Mouse (Mus musculus): ENCODE results near the gene Gpatch2l.

The Gpatch2l gene

DNA sequence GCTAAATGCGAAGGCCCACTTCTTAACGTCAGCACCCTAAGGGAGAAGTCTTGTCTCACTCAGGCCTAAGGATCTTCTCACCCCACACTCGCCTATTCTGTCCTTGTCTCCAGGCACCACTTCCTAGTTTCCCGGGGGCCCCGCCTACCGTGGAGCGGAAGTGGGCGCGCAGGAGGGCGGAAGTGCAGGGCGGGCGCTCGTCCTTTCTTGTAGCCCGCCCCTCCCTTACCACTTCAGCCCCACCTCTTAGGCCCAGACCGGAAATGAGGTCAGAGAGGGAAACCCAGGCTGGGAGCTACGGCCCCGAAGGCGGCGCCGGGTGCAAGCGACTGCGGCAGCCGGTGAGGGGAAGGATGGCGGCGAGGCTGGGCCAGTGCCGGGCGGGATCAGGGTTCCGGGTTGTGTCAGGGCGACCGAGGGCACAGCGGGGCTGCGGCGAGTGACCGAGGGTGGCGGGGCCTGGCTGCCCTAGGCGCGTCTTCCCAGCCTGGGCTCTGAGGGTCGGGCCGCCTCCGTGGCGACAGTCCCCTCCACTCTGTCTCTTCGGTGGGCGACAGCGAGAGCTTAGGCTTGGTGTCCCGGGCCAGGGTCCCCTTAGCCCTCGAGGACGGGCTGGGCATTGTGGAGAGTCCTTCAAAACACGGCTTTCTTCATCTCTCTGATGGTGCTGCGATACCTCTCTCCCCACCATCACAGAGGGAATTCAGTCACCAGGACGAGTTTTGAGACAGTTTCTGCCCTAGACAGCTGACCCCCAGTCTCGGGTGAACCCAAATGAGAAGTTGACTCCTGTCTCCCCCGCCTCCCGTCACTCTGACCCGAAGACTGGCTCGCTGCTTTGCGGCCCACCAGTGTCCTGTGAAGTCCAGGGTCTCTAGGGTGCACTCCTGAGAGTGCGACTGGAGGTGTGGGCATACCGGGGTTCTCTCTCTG is at the start of gene Gpatch2l:
Gene Gpatch2l, plus strand, starts transcription at position 255 of the 933 bp plus-strand sequence.
- peak; percentile 97 for DNase-seq

DNA sequence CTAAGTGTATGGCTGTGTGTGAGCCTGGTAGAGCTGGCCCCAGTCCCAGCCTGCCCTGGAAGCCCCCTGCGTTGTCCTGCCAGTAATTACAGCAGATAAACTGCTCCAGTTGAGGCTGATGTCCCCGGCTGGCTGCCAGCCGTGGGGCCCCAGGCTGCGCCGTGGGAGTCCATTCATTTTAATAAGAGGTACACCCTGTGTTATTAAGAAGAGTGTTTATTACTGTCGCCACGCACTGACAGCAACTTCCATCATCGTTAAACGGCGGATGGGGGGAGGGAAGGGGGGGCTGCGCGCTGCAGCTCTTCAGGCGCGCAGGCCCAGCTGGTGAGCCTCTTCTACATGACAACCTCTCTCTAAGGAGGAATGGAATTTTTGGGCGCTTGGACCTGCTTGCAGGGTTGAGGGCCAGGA is 49.6 kb upstream of the Gpatch2l start:
- no peak for DNase-seq

DNA sequence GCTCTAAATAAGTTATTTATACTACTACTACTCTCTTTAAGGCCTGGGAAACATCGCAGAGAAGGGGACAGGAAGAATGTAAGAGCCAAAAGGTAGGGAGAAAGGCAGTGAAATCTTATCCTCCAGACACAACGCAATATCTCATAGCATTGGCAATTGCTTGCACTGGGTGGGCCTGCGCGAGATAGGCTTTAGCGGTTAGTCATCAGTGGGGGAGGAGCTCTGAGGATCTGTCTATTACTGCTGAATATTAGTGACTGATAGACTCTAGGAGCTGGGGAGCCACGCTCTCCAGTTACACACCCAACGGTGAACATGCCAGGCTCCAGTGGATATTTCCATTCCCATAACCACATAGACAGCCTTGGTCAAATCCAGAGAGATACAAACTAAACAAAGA is 44.7 kb upstream of the Gpatch2l start:
- DNase-seq: no peak

DNA sequence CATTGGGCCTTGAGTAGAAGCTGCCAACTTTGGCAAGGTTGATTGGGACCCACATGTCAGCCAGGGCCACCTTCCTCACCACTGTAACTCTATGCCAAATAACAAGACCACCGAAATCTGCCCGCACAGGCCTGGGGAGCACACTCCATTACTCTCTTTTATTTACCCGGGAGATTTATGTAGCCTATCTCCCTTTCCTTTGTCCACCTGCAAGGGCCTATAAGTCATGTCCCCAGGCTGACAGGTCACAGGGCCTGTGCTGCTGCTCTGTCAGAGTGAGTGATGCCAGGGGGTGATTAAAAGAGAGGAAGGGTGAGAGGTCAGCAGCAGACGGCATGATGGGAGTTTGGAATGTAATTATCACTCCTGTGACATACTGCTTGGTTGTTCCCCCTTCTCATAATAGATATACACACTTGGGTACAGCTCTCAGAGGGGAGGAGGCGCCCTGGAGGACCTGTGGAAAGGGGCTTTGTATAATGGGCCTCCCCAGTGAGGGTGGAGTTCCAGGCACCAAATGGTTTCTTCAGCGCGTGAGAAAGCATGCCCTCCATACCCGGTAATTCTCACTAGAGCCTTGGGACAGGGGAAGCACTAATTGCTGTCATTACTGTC is 38.1 kb upstream of the Gpatch2l start:
- DNase-seq: no peak

DNA sequence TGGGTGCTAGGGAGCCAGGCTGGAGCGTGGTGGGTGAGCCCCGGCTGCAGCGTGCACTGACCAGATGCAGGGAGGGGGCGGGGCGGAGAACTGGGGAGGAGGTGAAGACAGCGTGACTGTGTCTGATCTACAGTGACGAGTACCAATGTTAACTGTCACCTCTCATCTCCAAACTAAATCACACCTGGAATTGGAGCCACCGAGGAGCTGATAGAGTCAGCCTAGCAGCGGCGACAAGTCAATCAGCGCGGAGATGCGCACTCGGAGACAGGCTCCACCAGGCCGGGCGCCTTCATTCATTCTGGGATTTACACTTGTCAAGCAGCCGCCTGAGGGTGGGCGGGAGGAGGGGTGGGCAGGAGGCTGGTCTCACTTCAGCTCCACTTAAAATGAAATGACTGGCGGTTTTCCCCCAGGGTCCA is 30.5 kb upstream of the Gpatch2l start:
- no peak for DNase-seq

DNA sequence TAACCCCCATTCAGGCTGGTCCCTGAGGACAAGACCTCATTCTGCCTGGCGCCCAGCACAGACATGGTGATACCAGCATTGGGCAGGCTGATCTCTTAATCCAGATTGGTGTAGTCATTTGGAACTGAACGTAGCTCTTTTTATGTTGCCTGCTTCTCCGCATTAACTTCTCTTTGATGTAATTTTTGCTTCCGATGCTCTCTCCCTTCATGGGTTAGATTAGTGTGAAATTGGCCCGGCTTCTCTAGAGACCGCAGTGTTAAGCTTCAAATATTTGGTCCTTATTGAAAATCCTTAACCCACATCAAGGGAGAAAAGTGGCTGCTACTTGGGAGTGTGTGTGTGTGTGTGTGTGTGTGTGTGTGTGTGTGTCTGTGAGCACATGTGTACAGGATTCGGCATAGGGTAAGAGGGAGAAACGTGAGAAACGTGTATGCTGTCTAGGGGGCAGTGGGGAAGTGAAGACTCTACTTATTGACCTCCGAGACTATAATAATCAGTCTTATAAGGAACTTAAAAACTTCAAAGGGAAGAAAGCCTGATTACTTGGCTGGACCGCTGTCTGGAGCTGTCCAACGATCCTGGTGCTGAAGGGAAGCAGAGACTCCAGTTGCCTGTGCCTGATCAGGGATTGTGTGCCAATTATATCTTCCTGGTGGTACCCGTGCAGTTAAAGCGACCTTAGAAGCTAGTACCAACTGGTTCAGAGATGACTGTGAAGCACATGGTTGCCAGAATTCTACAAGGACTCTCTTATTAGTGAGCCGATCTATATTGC is 28.8 kb upstream of the Gpatch2l start:
- DNase-seq: peak; percentile 73

DNA sequence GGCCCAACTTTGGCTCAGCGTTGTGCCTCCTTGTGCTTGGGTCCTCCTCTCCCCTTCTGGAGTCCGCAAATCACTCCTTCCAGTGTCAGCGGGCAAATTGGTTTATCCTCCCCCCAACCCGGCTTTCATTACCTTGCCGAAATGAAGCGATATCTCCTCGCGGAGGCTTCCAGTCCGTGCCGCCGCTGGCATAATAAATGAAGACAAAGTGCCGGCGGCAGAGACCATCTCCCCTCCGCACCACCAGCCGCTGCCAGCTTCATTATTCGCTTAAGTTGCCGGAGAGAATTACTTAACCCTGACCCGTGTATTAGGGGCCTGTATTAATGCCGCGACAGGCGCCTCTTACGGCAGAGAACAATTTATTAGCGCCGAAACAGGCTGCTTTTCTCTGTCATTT is 27.5 kb upstream of the Gpatch2l start:
- DNase-seq: no peak

DNA sequence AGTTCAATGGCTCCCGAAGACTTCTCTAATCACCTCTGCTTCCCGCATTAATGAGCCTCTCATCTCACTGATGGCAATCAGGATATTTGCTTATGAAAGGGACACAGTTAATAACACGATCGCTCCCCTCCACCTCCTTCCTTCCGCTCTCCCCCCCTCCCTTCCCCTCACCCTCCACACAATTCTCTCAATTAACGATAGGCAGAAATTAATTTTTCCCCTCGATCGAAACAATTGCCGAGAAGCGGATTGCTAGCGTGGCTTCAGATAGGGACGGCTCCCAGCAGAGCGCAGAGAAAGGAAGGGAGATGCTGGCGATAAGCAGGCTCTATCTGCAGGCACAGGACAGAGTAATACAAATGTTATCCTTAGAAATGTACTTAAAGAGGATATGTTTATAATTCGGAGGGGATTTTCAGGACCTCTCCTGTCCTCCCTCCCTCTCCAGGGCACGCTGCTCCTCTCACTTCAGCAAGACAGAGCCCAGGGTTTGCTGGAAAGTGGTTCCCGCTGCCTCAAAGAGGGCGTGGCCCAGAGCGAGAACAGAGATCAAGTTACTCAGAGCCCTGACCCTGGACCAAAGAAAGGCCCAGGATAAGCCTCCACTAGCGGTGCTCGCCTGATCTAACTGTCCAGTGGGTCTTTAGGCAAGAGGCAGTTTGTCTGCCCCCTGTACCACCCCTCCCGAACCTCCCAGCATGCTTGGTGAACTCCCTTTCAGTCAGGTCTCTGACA is 24.8 kb upstream of the Gpatch2l start:
- no peak for DNase-seq

DNA sequence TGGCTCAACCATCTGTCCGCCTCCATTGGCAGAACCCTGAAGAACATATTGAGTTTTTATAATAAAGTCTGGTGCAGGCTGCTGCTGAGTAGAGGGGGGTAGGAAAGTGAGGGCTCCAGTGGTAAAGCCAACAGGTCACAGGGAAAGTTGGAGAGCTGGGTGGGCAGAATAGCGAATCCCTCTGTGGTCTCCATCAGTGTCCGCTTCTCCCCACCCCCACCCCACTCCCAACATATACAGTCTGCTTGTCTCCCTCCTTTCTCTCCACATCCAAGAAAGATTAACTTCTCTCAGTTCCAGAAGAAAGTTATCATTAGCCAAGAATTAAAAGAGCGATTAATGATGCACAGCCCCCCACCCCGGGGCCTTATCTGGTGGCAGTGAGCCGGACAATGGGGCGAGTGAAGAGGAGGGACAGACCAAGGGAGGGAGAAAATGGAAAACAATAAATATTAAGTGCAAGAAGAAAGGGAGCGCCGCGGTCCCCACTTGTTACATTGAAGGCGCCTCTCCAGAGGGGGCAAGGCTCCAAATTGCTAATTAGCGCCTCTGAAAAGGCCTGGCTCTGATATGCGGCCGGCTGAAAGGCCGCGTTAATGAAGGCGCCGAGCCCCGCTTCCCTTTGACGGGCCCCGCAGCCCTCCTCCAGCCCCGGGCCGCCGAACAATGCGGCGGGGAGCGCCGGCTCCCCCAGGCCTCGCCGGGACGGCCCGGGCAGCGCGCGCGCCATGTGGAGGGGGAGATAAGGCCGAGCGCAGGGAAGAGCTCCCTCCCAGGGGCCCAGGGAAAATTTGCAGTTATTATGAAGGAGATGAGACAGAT is 21.2 kb upstream of the Gpatch2l start:
- no peak for DNase-seq

DNA sequence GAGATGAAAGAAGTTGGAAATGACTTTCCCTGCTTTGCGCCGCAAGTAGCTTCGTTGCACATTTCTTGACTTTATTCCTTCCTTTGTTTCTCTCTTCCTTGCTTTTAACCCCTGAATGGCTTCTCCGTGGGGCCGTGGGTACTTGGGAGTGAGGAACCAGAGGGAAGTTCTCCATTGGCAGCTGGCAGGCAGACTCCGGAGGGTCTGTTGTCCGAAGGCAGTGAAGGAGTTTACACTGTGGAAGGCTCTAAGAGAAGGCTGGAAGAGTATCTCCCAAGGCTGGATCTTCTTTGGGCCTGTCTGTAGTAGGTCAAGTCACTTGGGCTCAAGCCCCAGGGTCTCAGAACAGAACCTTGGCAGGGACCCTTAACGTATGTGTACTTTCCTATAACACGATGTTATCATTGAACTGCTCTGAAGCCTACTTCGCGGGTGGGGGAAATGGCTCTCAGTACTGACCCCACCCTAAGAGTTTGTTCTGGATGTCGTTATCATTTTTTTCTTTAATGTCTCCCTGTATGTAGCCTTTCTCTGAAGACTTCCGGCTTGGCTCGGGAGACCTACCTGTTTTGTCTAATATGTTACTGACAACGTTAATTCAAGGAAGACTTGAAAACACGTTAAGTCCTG is 20.5 kb upstream of the Gpatch2l start:
- DNase-seq: no peak

DNA sequence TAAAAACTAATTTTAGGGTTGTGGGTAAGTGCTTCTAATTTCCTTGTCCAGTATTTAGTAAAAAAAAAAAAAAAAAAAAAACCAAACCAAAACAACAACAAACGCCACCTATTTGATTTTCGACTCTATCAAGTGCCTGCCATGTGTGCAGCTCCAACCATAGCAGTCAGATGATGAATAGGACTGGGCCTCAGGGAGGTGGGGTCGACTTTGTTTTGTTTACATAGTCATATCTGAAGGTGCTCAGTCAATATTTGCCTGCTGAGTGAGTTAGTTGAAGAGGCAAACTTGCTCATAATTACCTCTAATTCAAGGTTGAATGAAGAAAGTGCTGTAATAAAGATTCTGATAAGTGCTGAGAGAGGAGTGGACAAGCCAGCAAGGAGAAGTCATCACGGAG is 7.4 kb upstream of the Gpatch2l start:
- no peak for DNase-seq

DNA sequence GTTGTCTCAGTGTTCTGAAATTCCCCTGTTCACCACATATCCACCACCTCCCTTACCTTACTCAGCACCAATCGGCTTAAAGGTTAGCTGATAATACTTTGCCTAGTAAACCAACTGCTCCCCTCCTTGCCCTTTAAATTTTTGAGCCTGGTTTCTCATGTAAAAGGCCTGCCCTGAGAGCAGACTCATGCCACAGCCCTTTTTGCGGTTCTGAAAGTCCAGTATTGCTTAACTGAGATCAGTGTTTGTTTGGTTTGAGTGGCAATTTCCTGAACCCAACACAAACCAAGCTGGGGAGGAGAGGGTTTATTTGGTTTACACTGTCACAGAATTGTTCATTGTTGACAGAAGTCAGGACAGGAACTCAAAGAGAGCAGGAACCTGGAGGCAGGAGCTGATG is 2.9 kb upstream of the Gpatch2l start:
- DNase-seq: no peak

DNA sequence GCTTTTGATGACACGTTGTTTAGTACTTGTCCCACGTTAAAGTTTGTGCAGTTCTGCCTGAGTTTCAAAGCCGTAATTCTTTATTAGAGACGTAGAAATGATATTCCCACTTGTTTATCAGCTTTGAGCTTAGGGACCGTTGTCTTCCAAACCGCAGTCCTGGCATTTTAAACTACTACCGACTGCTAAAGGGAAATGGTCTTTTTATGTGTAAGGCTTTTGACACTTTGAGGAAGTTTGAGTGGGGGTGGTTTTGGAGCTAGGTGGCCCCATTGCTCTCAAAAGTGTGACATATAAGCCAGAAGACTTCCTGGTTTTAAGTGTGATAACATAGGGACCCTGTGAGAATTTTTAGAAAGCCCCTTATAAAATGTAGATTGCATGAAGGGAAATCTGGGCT is 905 bp downstream of the Gpatch2l start:
- peak; percentile 2 for DNase-seq

DNA sequence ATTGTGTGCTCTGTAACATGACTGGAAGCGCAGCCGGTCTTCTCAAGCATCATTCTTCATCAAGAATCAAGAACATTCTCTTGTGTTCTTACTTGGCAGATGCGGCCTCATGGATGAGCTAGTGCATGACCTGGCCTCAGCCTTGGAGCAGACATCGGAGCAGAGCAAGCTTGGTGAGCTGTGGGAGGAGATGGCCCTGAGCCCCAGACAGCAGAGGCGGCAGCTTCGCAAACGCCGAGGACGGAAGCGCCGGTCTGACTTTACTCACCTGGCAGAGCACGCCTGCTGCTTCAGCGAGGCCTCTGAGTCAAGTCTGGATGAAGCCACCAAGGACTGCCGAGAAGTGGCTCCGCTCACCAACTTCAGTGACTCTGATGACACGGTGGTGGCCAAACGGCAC is 2.3 kb downstream of the Gpatch2l start:
- no peak for DNase-seq

DNA sequence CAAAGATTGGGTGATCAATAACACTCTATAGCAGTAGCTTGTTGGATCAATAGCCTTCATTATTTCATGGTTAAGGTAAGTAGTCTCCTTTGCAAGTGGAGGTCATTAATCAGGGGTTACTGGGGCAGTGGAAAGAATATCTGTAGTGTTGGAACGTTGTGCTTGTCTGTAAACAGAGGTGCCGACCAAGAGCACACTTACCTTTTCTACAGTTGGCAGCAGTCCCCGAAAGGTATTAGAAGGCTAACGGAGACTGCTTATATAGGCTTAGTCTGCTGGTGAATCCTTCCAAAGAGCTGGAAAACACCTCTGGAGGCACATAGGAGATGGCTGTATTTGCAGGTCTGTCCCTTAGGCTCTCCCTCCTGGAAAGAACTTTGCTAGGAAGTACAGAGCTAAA is 8.5 kb downstream of the Gpatch2l start:
- DNase-seq: peak; percentile 25

DNA sequence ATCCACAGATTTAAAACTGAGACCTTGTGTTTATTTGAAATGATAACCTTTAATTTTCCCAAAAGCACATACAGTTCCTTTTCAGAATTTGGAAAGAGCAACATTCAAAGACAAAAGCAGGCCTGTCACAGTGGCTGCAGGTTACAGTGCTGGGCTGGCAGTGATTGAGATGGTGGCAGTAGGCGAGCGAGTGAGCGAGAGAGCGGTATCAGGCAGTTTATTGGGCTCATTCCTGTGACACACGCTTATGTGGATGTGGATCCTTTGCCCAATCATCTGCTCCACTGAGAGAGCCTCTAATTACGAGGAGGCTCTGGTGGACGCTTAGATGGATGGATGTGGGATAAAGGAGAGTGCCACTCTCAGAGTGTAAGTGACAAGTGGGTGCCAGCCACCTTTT is 13.3 kb downstream of the Gpatch2l start:
- no peak for DNase-seq

DNA sequence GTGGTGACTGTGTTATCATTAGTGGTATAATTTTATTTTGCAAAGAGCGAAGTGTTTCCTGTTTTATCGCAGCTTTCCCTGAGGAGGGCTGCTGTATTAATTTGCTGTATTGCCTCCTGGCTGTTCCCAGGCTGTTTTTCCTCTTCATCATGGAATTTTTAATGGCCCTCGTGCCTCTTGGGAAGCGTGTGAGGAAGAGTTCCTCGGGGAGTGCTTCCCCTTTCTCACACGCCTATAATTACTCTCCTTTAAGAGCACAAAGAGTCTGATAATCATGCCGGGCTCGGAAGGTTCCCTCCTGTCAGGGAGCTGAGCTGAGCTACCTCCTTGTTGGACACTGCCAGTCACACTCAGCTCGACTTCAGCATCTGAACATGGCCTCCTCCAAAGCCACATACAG is 30.0 kb downstream of the Gpatch2l start:
- no peak for DNase-seq

DNA sequence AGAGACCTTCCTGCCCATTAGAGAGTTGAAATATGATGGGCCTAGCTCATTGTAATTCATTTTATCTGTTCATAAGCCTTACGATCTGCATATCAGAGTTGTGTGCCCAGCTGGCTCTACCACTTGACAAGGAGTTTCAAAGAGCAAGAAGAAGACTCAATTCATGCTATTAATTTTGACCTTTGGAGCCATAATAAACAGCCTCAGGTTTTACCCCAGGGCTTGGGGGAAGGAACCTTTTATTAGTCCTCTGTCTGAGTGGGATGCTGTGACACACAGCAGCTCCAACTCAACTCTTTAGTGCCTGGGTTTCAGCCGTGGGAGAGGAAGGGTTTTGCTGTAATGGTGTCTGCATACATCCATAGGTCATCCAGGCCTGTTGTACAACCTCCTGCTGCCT is 32.6 kb downstream of the Gpatch2l start:
- DNase-seq: no peak

DNA sequence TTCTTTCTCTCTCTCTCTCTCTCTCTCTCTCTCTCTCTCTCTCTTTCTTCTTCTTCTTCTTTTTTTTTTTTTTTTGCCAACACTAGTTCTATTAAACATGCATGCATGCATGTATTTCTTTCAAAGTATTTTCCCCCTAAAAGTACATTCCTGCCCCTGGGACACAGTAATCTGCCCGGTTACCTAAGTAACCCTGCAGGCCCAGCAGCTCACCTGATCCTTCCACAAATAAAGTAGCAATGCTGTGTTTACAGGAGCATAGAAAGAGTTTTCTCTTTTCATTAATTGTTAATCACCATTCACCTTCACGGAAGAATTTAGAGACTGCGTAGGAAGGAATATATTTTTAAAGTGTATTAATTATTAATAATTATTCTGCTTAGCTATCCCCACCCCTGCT is 34.1 kb downstream of the Gpatch2l start:
- DNase-seq: no peak

DNA sequence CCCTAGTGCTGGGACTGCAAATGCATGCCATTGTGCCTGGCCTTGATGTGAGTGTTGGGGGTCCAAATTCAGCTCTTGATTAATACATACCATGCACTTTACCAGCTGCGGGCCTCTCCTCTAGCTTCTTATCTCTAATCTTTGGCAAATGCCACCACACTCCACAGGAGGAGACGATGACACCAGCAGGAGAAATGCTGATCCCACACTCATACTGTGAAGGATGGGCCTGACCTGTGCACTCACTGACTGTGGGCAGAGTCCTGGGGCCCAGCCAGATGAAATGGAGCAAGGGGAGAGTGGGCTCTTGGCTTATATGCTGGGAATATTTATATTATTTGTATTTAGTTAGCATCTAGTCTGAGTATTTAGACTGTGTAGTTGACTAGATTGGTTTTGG is 34.8 kb downstream of the Gpatch2l start:
- DNase-seq: no peak

DNA sequence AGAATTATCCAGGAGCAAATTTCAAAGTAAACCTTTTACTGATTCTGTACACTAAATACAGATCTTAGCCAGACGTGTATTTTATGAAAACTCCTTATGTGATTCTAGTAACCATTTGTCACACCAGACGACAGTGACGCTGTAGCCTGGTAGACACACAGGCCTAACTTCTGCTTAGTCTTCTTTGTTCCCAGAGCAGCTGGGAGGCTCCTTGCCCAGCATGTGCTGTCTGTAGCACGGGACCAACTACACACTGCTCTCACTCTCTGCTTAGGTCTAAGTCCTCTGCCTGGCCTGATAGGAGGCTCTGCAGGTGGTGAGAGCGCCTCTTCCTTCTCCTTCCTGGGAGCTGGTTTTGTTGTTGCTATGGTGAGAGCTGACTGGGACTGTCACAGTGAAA is 35.2 kb downstream of the Gpatch2l start:
- DNase-seq: no peak

DNA sequence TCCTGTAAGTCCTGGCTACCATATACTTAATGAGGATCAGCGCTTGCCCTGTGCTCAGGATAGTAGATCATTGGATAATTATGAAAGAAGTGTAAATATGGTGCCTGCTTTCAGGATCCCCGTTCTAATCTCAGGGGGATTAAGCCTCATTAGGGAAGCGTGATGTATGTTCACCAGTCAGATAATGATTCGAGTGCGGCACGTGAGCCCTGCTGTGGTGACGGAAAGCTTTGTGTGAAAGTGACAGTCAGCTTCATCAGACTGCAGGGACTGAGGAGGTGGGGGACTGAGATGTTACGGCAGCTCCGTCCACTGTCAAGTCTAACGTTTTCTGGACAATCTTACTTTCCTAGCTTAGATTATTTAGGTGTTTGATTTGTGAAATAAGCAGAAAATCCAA is 38.3 kb downstream of the Gpatch2l start:
- DNase-seq: no peak
